Mouse (Mus musculus) fat pad, adult 2 months (tissue): ENCODE measurements around the gene Cacna1d.

ENCODE experiments used
- DNase-seq: peaks from one replicate; pipeline ENCODE4 v3.0.0-alpha.2; 2011; ENCODE audit warnings: low read depth, low spot score; ENCODE audit errors: extremely low read depth

Gene Cacna1d

DNA sequence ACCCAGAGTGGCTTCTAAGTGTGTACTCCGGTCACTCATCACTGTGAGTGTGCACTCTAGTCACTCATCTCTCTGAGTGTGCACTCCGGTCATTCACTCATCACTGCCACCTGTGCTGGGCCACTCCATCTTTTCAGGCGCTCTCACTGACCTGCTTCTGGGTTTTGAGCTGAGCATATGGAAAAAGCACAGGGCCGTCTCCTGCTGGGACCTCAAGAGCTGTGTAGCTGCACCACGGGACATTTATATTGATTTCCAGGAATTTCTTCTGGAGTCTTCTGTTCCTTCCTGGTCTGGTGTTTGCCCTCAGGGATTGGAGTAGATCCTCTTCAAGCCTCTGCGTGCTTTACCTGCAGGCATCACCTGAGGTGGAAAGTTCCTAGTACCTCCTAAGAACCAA is 269.2 kb downstream of the Cacna1d start:
- DNase-seq: no peak

DNA sequence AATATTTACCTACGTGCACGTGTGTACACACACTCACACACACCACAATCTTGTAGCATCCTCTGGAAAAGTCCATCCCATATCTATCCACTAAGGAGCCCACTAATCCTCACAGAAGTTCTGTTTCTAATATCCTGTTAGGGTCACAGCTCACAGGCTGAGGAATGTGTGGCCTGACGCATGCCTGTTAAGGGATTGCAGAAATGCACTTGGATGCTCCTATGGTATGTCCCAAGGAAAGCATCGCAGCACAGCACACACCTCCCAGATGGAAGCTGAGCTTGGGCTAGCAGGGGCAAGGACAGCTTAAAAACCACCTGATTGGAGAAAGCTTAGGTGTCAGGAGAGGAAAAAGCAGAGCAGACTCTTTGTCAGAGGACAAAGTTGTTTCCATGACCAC is 271.4 kb downstream of the Cacna1d start:
- no peak for DNase-seq

DNA sequence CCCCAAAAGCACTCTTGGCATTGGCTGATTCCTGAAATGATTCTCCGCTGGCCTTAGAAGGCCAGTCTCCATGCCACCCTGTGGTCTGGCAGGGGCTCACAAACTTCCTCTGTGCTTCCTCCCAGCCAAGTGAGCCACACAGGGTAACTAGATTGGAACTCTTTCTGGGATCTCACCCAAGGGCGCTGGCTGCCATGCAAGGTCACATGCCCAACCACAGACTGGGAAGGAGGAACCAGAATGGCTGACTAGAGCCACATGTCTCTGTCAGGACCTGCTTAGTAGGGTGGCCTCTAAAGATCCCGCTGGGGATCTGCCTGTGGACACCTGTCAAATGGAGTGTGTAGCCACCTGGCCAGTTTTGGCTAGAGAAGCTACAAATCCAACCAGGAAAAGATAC is 273.1 kb downstream of the Cacna1d start:
- no peak for DNase-seq

DNA sequence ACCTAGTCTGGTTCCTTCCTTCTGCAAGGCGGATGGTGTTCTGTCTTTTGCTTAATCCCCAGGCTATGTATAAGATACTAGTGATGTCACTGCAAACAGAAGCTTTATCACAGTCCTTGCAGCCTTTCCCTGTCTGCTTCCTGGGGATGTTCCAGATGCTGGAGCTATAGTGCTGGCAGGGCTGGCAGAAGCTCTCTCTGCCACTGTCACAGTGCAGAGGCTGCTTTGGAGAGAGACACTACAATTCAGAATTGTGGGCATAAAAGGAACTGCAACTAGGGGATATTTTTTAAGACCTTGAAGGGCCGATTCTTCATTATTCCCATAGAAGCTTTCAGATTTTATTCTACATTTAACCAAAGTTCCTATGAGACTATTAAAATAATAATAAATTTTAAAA is 274.1 kb downstream of the Cacna1d start:
- no peak for DNase-seq

DNA sequence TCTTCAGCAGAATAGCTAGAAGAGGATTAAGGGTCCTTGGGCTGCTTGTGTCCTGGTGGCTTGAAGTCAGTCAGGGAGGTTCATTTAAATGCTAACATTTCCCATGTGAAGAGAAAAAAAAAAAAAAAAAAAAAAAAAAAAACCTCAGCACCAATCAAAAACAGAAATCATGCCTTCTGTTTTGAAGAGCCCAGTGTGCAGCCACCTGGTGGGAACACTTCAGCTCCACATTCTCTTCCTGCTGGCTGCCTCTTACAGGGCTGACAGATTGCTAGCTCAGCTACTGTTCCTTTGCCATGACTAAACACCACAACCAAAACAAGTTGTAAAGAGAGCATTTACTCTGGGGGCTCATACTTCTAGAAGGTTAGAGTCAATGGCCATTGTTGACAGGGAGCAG is 283.1 kb downstream of the Cacna1d start:
- no peak for DNase-seq

DNA sequence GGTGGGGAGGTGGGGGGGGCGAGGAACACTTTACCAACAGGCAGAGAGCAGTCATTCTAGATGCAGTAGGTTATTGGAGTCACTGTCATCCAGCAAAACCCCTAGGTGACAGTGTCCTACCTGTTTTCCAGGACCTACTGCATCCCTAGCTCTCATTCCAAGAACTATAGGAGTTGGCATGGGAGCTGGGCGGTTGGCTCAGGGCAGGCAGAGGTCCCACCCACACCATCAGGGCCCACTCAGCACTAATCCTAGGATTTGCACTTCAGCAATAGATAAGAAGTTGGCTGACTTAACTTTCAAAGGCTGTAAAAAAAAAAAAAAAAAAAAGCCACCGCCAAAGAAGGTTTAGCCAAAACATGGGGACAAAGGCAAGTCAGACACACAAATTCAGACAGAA is 285.4 kb downstream of the Cacna1d start:
- DNase-seq: no peak

DNA sequence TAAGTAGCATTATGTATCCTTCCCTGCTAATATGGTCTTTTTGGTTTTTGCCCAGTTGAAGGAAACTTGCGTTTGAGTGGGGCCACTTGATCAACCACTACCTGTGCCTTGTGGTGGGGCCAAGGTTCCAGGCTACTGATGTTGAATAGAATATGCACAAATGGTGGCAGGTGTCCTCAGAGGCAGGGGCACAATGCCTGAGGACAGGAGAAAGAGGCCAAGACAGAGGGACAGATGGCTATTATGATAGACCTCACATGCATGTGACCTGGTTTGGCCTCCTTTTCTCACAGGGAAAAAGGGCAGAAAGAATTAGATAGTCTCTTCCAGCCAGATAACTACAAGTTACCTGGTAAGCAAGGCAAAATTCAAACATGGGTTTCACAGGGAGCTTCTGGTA is 286.7 kb downstream of the Cacna1d start:
- DNase-seq: no peak

DNA sequence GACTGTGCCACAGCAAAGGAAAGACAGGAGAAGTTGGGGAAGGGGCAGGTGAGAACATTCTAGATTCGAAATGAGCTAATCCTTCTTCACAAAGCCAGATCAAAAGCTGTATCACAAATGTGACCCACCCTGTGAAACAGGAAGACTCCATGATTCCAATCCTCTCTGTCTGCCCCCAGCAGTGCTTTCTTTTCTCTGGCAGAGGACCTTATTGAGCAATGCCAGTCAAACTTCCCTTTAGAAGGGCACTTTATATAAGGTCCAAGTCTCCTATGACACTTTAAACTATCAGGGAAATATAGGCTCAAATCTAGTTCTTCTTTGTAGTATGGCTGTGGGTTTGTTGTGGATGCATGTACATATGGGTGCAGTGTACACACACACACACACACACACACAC is 290.9 kb downstream of the Cacna1d start:
- no peak for DNase-seq

DNA sequence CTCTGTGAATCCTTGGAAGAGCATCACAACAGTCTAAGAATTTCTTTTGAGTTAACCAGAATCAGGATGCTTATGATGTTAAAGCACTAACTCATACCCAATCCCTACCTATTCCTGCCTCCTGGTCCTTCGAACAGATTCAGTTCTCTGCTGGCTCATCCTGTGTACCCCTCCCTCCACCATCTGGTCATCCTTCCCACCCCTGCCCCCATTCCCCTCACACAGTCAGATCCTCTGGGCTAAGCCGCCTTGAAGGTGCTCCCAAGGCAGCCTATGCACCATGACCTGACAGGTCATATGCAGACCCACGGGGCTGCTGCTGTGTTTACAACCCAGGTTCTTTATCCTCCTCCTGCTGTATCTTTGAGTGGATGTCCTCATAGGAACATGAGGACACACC is 292.4 kb downstream of the Cacna1d start:
- no peak for DNase-seq

DNA sequence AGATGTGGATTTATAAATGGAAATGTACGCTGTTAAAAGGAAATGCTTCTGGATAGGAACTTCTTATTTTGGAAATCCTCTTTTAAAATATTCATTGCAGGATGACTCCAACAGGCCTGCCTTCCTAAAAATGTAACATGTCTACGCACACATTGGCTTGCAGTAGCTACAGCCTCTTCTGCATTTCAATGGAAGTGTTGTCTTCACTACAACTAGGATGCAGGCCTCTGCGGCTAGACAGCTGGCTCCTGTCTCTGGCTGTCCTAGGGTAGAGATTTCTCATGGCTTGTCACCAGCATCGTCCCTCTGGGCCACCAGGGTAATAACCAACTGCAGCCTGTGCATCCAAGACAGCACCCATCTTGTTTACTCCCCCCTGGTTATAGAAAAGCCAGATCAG is 293.1 kb downstream of the Cacna1d start:
- DNase-seq: no peak

DNA sequence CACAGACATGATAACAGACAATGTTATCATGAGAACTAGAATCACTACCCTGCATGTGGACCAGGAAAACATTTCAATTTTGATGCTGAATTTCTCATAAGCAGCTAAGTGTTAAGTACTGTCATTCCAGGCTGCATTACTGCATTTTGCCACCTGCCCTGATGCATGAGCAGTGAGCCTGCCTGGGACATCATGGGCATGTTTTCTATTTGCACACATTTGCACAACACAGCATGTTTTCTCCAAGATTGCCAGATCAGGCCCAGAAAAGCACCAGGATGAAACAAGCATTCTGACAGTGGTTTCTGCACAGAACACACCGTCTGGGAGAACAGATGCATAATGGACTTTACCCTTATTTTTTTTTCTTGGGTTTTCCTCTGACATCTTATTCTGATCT is 294.3 kb downstream of the Cacna1d start:
- DNase-seq: no peak

DNA sequence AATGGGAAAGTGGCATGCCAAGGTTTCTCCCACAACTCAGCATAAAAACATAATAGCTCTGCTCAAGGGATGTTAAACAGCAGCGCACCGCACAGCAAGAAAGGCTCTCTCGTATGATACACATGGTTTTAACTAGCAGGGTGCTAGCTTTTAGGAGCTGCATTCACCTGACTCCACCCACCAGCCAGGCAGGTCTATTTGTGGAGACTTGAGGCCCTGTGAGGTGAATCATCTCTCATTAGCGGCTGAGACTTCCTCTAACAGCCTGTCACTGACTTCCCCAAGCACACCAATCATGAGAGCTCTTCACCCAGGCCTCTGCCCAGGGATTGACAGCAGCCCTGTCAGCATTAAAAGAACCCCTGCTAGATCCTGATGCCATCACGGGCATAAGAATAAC is 295.0 kb downstream of the Cacna1d start:
- no peak for DNase-seq

DNA sequence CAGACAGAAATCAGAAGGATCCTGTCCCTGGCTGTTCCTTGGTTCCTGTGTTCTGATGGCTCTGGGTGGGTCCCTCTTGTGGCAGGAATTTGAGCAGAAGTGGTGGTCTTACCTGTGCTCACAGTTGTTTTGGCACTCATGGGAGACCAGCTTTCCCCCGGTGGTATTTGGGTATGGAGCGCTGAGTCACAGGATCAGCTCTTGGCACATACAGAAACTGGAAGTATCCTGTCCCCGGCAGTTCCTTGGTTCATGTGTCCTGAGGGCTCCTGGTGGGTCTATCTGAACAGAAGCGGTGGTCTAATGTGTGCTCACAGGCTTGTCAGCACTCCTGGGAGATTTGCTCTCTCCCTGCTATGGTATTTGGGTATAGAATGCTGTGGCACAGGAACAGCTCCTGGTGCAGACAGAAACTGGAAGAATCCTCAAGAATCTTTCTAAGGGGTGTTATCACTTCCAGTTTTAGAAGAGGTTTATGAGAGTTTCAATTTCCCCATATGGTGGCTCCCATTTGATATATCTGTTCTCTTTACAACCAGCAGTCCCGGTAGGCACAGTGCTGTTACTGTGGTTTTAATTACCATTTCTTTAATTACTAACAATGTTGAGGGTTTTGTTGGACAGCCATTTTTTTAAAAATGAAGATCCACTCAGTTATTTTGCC is 300.8 kb downstream of the Cacna1d start:
- no peak for DNase-seq

DNA sequence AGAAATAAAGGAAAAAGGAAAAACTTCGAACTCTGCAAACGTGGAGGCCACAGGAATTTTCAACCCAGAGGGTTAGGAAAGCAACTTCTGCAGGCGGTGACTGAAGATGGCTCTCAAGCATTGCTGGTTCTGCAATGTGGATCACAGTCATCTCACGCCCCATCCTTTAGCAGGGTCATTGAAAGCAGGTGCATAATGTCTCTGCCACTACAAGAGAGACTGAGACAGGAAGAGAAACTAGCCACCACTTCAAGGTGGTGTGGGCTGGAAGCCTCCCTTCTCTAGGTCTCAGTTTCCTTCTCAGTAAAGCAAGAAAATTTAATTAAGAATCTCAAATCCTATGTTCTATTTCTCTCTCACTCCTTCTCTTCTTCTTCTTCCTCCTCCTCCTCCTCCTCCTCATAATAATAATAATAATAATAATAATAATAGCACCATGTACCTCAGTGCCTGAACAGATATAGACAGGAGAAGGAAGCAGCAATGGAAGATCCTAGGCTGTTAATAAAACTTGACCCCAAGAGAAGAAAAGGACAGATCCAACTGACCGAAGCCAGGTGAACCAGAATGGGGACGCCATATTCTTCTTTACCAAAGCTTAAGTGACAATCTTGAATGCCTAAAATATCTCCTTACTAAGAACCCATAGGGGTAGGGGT is 305.5 kb downstream of the Cacna1d start:
- DNase-seq: no peak

DNA sequence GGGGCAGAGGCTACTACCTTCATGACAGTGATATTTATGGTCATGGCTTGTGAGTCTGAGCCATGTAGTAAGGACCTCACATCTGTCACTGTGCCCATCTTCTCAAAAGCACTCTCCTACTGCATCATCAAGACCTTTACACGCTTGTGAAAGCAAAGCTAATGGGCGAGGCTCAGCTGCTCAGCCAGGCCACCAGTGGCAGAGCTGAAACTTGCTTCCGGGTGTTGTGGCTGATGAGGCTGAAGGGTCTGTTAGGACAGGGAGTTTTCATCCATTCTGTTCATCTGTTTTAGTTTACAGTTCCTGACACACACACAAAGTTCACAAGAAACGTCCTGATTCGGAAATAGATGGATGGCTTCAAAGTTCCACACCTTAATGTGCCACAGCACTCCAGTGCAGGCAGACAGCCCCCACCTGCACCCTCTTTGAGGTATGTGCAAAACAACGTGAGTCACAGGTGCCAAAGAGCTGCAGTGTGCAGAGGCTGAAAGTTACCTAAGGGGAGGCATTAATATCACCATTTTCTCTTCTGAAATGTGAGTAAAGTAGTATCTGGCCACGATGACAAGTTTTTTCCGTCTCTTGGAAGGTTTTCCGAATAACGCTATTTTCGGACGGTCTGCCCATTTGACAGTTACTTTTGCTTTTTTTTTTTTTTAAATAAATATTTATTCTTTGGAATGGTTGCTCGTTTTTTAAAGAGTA is 306.7 kb downstream of the Cacna1d start:
- DNase-seq: no peak

DNA sequence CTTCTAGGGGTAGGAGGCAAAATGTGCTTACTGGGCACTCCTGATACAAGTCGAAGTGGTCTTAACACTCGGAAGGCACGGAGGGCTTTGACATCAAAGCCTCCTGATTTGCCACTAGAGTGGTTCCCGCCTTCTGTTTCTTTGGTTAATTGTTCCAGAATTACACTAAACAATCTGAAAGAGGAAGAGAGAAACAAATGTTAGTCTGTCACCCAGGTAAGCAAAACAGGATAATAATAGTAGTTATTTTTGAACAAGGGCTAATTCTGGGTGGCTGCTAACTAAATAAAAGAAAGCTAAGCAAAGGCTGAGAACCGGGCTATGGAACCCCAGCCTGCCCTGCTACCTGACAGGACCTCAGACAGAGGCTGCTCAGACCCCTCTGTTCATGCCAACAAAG is 307.2 kb downstream of the Cacna1d start:
- no peak for DNase-seq

DNA sequence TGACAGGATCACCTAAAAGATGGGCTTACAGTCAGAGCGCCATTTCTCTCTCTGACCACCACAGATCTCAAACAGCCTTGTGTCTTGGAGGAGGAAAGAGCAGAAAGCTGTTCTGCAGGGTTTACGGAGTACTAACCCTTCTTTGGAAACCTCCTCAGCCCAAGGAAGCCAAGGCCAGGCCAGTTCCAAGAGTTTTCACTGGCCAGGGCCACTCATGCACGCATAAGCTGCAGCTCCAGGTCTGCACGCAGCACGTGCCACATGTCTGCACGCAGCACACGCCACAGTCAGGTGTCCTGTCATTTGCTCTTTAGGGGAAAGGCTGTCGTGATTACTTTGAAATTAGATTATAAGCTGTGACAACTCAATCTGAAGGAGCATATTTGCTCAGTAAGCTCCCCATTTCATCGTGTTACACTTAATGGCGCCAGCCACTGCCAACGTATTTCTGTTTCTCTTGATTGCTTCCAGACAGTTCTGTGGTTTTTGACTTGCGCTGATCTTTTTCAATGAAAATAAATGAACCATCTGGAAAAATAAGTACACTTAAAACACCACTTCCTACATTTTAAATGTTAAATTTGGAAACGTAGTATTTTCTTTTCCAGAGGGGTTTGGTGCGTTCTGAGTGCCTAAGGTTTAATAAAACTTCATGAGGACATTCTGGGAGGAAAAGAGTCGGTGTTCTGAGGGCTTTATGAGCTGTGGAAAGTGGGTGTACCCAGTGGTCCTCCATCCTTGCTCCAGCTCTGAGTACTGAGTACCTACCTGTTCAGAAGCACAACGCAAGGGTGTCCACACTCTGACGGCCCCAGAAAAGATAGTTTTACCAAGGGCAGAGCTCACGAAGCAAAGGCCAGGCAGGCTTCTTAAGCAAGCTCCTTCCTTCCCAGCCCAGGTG is 308.4 kb downstream of the Cacna1d start:
- DNase-seq: no peak

DNA sequence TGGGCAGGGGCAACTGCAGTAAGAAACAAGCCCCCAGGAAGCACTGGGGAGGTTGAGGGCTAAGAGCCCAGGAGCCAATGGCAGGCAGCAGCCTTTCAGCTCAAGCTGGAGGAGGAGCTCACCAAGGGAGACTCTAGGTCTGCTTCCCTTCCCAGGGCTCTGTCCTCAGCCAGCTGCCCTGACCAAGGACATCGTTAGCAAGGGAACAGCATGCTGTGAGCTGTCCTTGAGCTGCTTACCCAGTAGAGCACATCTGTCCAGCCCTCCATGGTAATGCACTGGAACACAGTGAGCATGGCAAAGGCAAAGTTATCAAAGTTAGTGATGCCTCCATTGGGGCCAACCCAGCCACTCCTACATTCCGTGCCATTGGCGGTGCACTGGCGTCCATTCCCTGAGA is 312.9 kb downstream of the Cacna1d start:
- DNase-seq: no peak

DNA sequence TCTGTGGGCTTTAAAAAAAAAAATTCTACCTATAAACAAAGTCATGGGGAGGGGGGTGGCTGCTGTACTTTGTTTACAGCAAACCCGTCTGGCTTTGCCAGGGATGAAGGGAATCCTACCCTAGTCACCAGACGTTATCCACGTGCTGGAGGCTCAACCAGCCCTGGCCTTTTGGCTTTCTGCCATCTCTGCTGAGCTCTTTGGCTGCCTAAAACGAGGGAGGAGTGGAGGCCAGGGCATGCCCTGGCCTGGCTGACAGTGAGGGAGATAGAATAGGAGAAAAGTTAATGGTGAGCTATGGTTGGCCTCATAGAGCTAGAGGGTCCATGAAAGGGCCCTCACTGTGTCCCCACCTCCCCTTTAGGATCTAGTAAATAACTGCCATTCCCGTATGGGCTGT is 313.4 kb downstream of the Cacna1d start:
- no peak for DNase-seq

DNA sequence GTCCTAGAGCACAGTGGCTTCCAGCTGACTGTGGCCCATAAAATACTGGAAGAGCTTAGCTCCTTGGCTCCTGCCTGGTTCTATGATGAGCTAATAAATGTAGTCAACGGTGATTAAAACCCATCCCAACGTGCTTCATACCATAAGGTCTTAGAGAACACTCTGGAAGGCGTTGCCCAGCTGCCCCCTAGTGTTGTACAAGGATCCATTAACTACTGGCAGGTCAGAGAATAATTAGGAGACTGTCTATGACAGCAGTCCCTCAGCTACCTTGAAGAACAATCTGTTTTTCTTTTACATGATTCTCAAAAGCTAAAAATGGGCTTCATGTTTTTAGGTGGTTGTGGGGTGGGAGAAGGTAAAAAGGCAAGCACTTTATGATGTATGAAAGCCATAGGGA is 315.9 kb downstream of the Cacna1d start:
- DNase-seq: no peak
